ENCODE assay signal across 8 mouse cellular contexts in genomic region chr6:4489366-4490245, GRCm38 (mm10). TPM values are rescaled to one million over a fixed set of nuclear protein-coding genes. Genes with fewer than 3 reads are reported as not detected.
DNase-seq lines count a peak whose midpoint lies in the region; ATAC-seq and TF ChIP-seq lines count a peak whose summit lies in the region.

No protein-coding gene starts in this region.

- peak; percentile 30 for DNase-seq in adrenal gland, postnatal 10 days
- no peak for DNase-seq in adrenal gland, postnatal 25 days
- peak; percentile 71 for DNase-seq in fibroblast of lung, adult 2 months (ENCODE audit: low read depth)
- peak; percentile 86 for DNase-seq in limb, embryonic 14.5 days (ENCODE audit: low spot score)
- no peak for DNase-seq in layer of hippocampus, adult 2 months (ENCODE audit: low spot score in 2 of 2)
- no peak for DNase-seq in cerebellum, adult 11 months

- WGBS in hindbrain, embryonic 12.5 days = 45% methylated on average over 6 of the region's 6 CpGs
- WGBS in limb, embryonic 14.5 days = 9% methylated on average over 6 of the region's 6 CpGs
- 44% methylated on average over 6 of the region's 6 CpGs for WGBS in small intestine, adult 2 months

- ATAC-seq in hindbrain, embryonic 12.5 days (ENCODE audit: low FRiP score) = no peak
- peak; percentile 91 for ATAC-seq in limb, embryonic 14.5 days (ENCODE audit: low FRiP score, low read depth)

- no peaks in the 10 kb centered on the region for H3K9me3 ChIP-seq in hindbrain, embryonic 12.5 days (replicated peaks)
- H3K9me3 ChIP-seq in limb, embryonic 14.5 days (ENCODE audit: control insufficient read depth, low read length) = no peaks in the 10 kb centered on the region

- H3K4me3 ChIP-seq in hindbrain, embryonic 12.5 days = no peak overlapping the region
- peak overlapping the region; percentile 17 for H3K4me3 ChIP-seq in limb, embryonic 14.5 days (replicated peaks; ENCODE audit: low read length)
- no peak overlapping the region for H3K4me3 ChIP-seq in small intestine, adult 2 months (ENCODE audit: low read depth, low read length)
- H3K4me3 ChIP-seq in layer of hippocampus, adult 2 months = no peak overlapping the region

- peak overlapping the region; percentile 71 for H3K27ac ChIP-seq in hindbrain, embryonic 12.5 days
- H3K27ac ChIP-seq in limb, embryonic 14.5 days (replicated peaks; ENCODE audit: low read depth, low read length) = peak overlapping the region; percentile 92
- H3K27ac ChIP-seq in small intestine, adult 2 months (ENCODE audit: insufficient read depth, low read depth, low read length) = peak overlapping the region; percentile 78
- no peak overlapping the region; the same call in 1 of the 2 replicates for H3K27ac ChIP-seq in layer of hippocampus, adult 2 months

- peaks cover 14% of the 10 kb centered on the region for H3K4me1 ChIP-seq in hindbrain, embryonic 12.5 days
- peaks cover 39% of the 10 kb centered on the region for H3K4me1 ChIP-seq in limb, embryonic 14.5 days (ENCODE audit: control insufficient read depth, insufficient read depth, low read length)
- no peaks in the 10 kb centered on the region for H3K4me1 ChIP-seq in small intestine, adult 2 months (ENCODE audit: control insufficient read depth, insufficient read depth, insufficient read length, low read length)

- peak overlapping the region; percentile 27; the same call in 1 of the 2 replicates for H3K4me2 ChIP-seq in hindbrain, embryonic 12.5 days (replicated peaks)
- H3K4me2 ChIP-seq in limb, embryonic 14.5 days (replicated peaks; ENCODE audit: low read depth, low read length, severe bottlenecking) = peak overlapping the region; percentile 31

- H3K27me3 ChIP-seq in hindbrain, embryonic 12.5 days = no peaks in the 10 kb centered on the region
- H3K27me3 ChIP-seq in limb, embryonic 14.5 days (ENCODE audit: control insufficient read depth, insufficient read depth, low read length) = no peaks in the 10 kb centered on the region
- no peaks in the 10 kb centered on the region for H3K27me3 ChIP-seq in small intestine, adult 2 months (ENCODE audit: control insufficient read depth, insufficient read depth, low read length)

- no peak for TF ChIP-seq CTCF in small intestine, adult 2 months (IDR thresholded peaks at IDR 0.05; ENCODE audit: extremely low read depth, insufficient read length, insufficient replicate concordance, low read depth, low read length)
- TF ChIP-seq CTCF in layer of hippocampus, adult 2 months (conservative IDR thresholded peaks at IDR 0.05) = no peak

- no peak overlapping the region for H3K9ac ChIP-seq in hindbrain, embryonic 12.5 days
- H3K9ac ChIP-seq in limb, embryonic 14.5 days (ENCODE audit: low read depth, low read length, severe bottlenecking) = peak overlapping the region; percentile 17; the same call in 1 of the 2 replicates

- no peak for TF ChIP-seq POLR2A in limb, embryonic 14.5 days (IDR thresholded peaks at IDR 0.05; ENCODE audit: borderline replicate concordance, extremely low read depth, insufficient read depth, insufficient read length)
- no peak for TF ChIP-seq POLR2A in small intestine, adult 2 months (IDR thresholded peaks at IDR 0.05; ENCODE audit: low read depth, low read length)

- H3K36me3 ChIP-seq in hindbrain, embryonic 12.5 days = no peaks in the 10 kb centered on the region
- H3K36me3 ChIP-seq in limb, embryonic 14.5 days (ENCODE audit: control insufficient read depth, insufficient read depth, low read length) = no peaks in the 10 kb centered on the region
- no peaks in the 10 kb centered on the region for H3K36me3 ChIP-seq in small intestine, adult 2 months (ENCODE audit: control insufficient read depth, insufficient read depth, low read length)

RNA-seq across cellular contexts. Expression of gene Col1a2, which starts 15.0 kb away (rescaled TPM):
- 1,000 to 10,000 TPM in 1 of 2 experiments, 100 to 1,000 TPM in 1; 549 to 1,048 TPM for total RNA-seq in adrenal gland, postnatal 10 days (2021)
- total RNA-seq in adrenal gland, postnatal 25 days (2021) = 92.1 and 93.5 TPM in 2 replicates
- polyA plus RNA-seq in hindbrain, embryonic 12.5 days (2016; fragmentation: Nextera tagmentation; extraction: Ambion mirVana) = 384 and 480 TPM in 2 replicates
- polyA plus RNA-seq in limb, embryonic 14.5 days (2012; rRNA removed) = 1,303 and 1,310 TPM in 2 replicates
- 1,790 and 1,964 TPM in 2 replicates for polyA plus RNA-seq in limb, embryonic 14.5 days (2014; fragmentation: Nextera tagmentation; extraction: Ambion mirVana)
- polyA plus RNA-seq in small intestine, adult 2 months (2012; rRNA removed) = 31.8 and 39.8 TPM in 2 replicates
- total RNA-seq in layer of hippocampus, adult 2 months (2021) = 10 to 100 TPM; 11.0 to 18.3 TPM

Comparison
In these comparisons a context has a peak if more than half of its experiments do, and no peak if none do; other contexts are left out.
1. DNase-seq: peak in adrenal gland, postnatal 10 days (single experiment), fibroblast of lung, adult 2 months (single experiment) and limb, embryonic 14.5 days (single experiment); none in adrenal gland, postnatal 25 days (single experiment), layer of hippocampus, adult 2 months (0 of 2) and cerebellum, adult 11 months (single experiment).